Mouse (Mus musculus) R1 (cell line): Measurements from ENCODE around the gene Gm6367.
"Not testable (repeated sequence)": the region's sequence is repeated elsewhere in the genome, so short reads cannot be mapped to it uniquely, and the experiment has no call there.

Experiments used
- DNase-seq: peaks from one replicate; pipeline ENCODE4 v3.0.0-alpha.2; 2018; ENCODE audit warnings: low read depth, low spot score

Gene Gm6367

DNA sequence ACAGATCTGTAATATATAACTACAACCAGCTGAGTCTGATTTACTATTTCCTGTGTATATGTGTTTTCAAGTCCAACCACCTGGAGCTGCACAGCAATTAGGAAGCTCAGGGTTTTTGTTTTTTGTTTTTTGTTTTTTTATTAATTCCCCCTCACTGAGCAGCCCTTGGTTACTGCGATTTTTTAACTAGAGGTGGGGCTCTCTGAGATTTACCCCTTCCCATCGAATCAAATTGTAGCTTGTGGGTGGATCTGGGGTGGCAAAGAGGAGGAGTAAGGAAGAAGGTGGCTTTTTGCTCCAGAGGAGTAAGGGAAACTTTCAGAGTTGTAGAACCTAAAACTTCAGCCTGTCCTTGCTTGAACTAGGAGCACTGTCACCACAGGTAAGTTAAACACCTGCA is at the start of gene Gm6367:
Gene Gm6367, plus strand, starts transcription at position 301 of the 400 bp plus-strand sequence.
- DNase-seq: not testable (repeated sequence)
